ENCODE assay signal across 20 mouse cellular contexts in the genomic region with DNA sequence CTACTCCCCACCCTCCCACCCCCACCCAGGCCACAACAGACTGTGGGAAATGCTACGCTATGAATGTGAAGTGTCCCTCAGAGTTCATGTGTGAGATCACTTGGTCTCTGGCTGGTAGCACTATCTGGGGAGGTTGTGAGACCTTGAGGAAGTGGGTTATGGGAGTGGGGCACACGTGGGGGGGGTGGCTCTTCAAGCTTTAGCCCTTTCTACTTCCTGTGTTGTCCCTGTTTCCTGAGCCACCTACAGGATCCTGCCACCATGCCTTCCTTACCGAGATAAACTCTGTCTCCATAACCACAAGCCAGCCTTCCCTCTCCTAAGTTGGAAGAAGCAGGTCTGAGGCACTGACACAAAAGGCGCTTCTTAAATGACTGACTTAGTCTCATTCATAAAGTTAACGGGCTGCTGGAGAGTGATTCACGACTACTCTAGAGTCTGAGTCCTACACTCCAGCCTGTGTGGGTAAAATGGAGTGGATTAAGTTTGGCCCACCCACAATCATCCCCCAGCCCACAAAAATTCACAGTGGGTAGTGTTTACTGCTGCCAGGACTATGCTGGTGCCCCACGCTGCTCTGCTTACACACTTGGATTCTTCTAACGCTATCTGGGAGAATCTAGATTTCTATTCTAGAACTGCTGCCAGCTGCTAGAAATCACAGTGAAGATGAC. TPM values are rescaled to one million over a fixed set of nuclear protein-coding genes. Genes with fewer than 3 reads are reported as not detected.
A peak's percentile ranks its signal among the peaks of the same experiment; 100 is the strongest.
DNase-seq lines count a peak whose midpoint lies in the region; ATAC-seq and TF ChIP-seq lines count a peak whose summit lies in the region.
"Had no signal": no experiment of that assay in that cellular context is flagged by ENCODE, and none has a peak within 500 bp of the region (broad histone marks: within the 10 kb centered on the region; RNA-seq: fewer than 3 reads in every experiment).

No protein-coding gene starts in this region.

- no peak for TF ChIP-seq CTCF in spleen, adult 2 months (IDR thresholded peaks at IDR 0.05; ENCODE audit: extremely low read depth, insufficient read depth, insufficient read length, insufficient replicate concordance)

- H3K4me3 ChIP-seq in spleen, adult 2 months (ENCODE audit: extremely low read depth, insufficient read depth, insufficient read length) = no peak overlapping the region
- no peak overlapping the region for H3K4me3 ChIP-seq in embryonic facial prominence, embryonic 15.5 days (replicated peaks)
- H3K4me3 ChIP-seq: embryonic facial prominence, embryonic 12.5 days; forebrain, embryonic 15.5 days; heart, embryonic 12.5 days; liver, embryonic 15.5 days had no signal

- peak in 1 of 2 experiments; percentile 11 for DNase-seq in spleen, adult 2 months (ENCODE audit: low read depth in 1 of 2, low spot score in 2 of 2)
- no peak for DNase-seq in spleen, adult 12 weeks (ENCODE audit: low spot score)
- DNase-seq in naive thymus-derived CD4-positive, alpha-beta T cell, adult 2 months (ENCODE audit: low read depth) = peak; percentile 55
- no peak for DNase-seq in gastrocnemius, postnatal 10 days
- DNase-seq in neural tube, embryonic 10.5 days (ENCODE audit: extremely low spot score, low spot score) = no peak
- no peak for DNase-seq in heart, postnatal 36 days
- no peak for DNase-seq in adipocyte (ENCODE audit: low spot score)
- DNase-seq: adrenal gland, postnatal 10 days; cerebellum, postnatal 14 days; gastrocnemius, postnatal 14 days; kidney, postnatal 10 days; layer of hippocampus, adult 9-11 months; left cerebral cortex, postnatal 4 days; lung, postnatal 36 days had no signal

- H3K9ac ChIP-seq in embryonic facial prominence, embryonic 15.5 days = no peak overlapping the region
- H3K9ac ChIP-seq: embryonic facial prominence, embryonic 12.5 days; forebrain, embryonic 15.5 days; heart, embryonic 12.5 days; liver, embryonic 15.5 days had no signal

- WGBS in spleen, adult 2 months = 34% methylated on average over 8 of the region's 8 CpGs
- 56% methylated on average over 8 of the region's 8 CpGs for WGBS in embryonic facial prominence, embryonic 15.5 days

- intact Hi-C loops in heart, postnatal 36 days (cut with DNase I) = no loop called here

- TF ChIP-seq POLR2A in spleen, adult 2 months (IDR thresholded peaks at IDR 0.05; ENCODE audit: low read depth, low read length) = no peak

- peaks cover 21% of the 10 kb centered on the region; the same call in 1 of the 2 replicates for H3K4me1 ChIP-seq in spleen, adult 2 months (ENCODE audit: control insufficient read depth, insufficient read depth, insufficient read length)
- 0 out of 2 replicates have a peak, but pooled peaks cover 4% of the 10 kb centered on the region for H3K4me1 ChIP-seq in embryonic facial prominence, embryonic 15.5 days
- H3K4me1 ChIP-seq: forebrain, embryonic 15.5 days; liver, embryonic 15.5 days had no signal

- peak; percentile 60; the same call in 1 of the 2 replicates for ATAC-seq in embryonic facial prominence, embryonic 15.5 days (ENCODE audit: insufficient number of reproducible peaks, low FRiP score, low TSS enrichment, low read depth)
- ATAC-seq: forebrain, embryonic 15.5 days; intestine, embryonic 16.5 days had no signal

- H3K27ac ChIP-seq in spleen, adult 2 months (ENCODE audit: insufficient read depth, low read length) = 0 out of 2 replicates have a peak overlapping the region, but pooled peaks have one; percentile 3
- no peak overlapping the region for H3K27ac ChIP-seq in embryonic facial prominence, embryonic 15.5 days (replicated peaks)
- H3K27ac ChIP-seq: embryonic facial prominence, embryonic 12.5 days; forebrain, embryonic 15.5 days; liver, embryonic 15.5 days had no signal

- no peaks in the 10 kb centered on the region for H3K9me3 ChIP-seq in embryonic facial prominence, embryonic 15.5 days (replicated peaks)
- H3K9me3 ChIP-seq: embryonic facial prominence, embryonic 12.5 days; forebrain, embryonic 15.5 days; heart, embryonic 12.5 days; liver, embryonic 15.5 days had no signal

- no peaks in the 10 kb centered on the region for H3K36me3 ChIP-seq in spleen, adult 2 months (ENCODE audit: control insufficient read depth, insufficient read depth, low read length)
- H3K36me3 ChIP-seq in embryonic facial prominence, embryonic 15.5 days = no peaks in the 10 kb centered on the region
- H3K36me3 ChIP-seq: embryonic facial prominence, embryonic 12.5 days; forebrain, embryonic 15.5 days; heart, embryonic 12.5 days; liver, embryonic 15.5 days had no signal

- no peaks in the 10 kb centered on the region for H3K27me3 ChIP-seq in spleen, adult 2 months (ENCODE audit: control insufficient read depth, insufficient read depth, low read length)
- no peaks in the 10 kb centered on the region for H3K27me3 ChIP-seq in embryonic facial prominence, embryonic 15.5 days
- H3K27me3 ChIP-seq: embryonic facial prominence, embryonic 12.5 days; forebrain, embryonic 15.5 days; heart, embryonic 12.5 days; liver, embryonic 15.5 days had no signal

- no peak overlapping the region for H3K4me2 ChIP-seq in embryonic facial prominence, embryonic 15.5 days (replicated peaks)
- H3K4me2 ChIP-seq: embryonic facial prominence, embryonic 12.5 days; forebrain, embryonic 15.5 days; heart, embryonic 12.5 days; liver, embryonic 15.5 days had no signal

RNA-seq across cellular contexts. Expression of gene Bhlhe41, which starts 29.4 kb away (rescaled TPM):
- polyA plus RNA-seq in spleen, adult 2 months (2012; rRNA removed) = 5.8 and 8.1 TPM in 2 replicates
- 3.2 and 4.2 TPM in 2 replicates for polyA plus RNA-seq in embryonic facial prominence, embryonic 15.5 days (2015; fragmentation: Nextera tagmentation; extraction: Ambion mirVana)
- total RNA-seq in gastrocnemius, postnatal 10 days (2021) = 10 to 100 TPM; 24.7 to 36.4 TPM
- total RNA-seq in heart, postnatal 36 days (2021) = 10 to 100 TPM; 18.9 to 28.6 TPM

RNA-seq across cellular contexts. Expression of gene Sspn, which starts 36.6 kb away (rescaled TPM):
- 2.0 TPM in 2 replicates for polyA plus RNA-seq in spleen, adult 2 months (2012; rRNA removed)
- polyA plus RNA-seq in embryonic facial prominence, embryonic 15.5 days (2015; fragmentation: Nextera tagmentation; extraction: Ambion mirVana) = 15.8 and 18.5 TPM in 2 replicates
- 100 to 1,000 TPM; 122 to 125 TPM for total RNA-seq in gastrocnemius, postnatal 10 days (2021)
- total RNA-seq in heart, postnatal 36 days (2021) = 100 to 1,000 TPM; 131 to 132 TPM
